51 mouse cellular contexts compared by ENCODE assay signal in the genomic region with DNA sequence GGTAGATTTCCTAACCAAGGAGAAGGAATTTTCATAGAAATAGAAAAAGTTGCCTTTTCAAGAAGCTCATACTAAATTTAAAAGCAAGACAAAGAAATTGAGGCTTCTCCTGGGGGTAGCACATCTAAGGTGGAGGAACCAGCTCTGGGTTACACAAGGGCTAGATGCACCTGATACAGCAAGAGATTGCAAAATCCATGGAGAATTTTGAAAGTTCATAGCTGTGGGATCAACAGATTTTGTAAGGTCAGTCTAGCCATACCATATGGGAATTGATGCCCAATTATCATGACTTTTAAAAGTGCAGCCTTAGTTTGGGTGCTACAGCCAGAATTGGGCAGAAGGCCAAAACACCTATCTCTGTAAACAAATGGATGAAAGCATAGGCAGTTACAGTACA. TPM values are rescaled to one million over a fixed set of nuclear protein-coding genes. Genes with fewer than 3 reads are reported as not detected.
"Had no signal": no experiment of that assay in that cellular context is flagged by ENCODE, and none has a peak within 500 bp of the region (broad histone marks: within the 10 kb centered on the region; RNA-seq: fewer than 3 reads in every experiment).

No protein-coding gene starts in this region.

- H3K9me3 ChIP-seq: heart, embryonic 10.5 days; heart, embryonic 12.5 days; heart, embryonic 13.5 days; heart, embryonic 15.5 days; hindbrain, embryonic 10.5 days; hindbrain, embryonic 12.5 days; hindbrain, embryonic 13.5 days; hindbrain, embryonic 15.5 days; intestine, embryonic 15.5 days; kidney, embryonic 15.5 days had no signal

- H3K4me1 ChIP-seq: heart, embryonic 10.5 days; heart, embryonic 12.5 days; heart, embryonic 13.5 days; heart, embryonic 15.5 days; hindbrain, embryonic 10.5 days; hindbrain, embryonic 12.5 days; hindbrain, embryonic 13.5 days; hindbrain, embryonic 15.5 days; intestine, embryonic 15.5 days; kidney, embryonic 15.5 days had no signal

- H3K4me2 ChIP-seq: heart, embryonic 11.5 days; heart, embryonic 12.5 days; heart, embryonic 13.5 days; heart, embryonic 15.5 days; hindbrain, embryonic 12.5 days; hindbrain, embryonic 13.5 days; hindbrain, embryonic 14.5 days; hindbrain, embryonic 15.5 days; intestine, embryonic 15.5 days; kidney, embryonic 15.5 days had no signal

- H3K4me3 ChIP-seq: heart, embryonic 10.5 days; heart, embryonic 12.5 days; heart, embryonic 13.5 days; heart, embryonic 15.5 days; hindbrain, embryonic 10.5 days; hindbrain, embryonic 12.5 days; hindbrain, embryonic 13.5 days; hindbrain, embryonic 15.5 days; intestine, embryonic 15.5 days; kidney, embryonic 15.5 days; layer of hippocampus, adult 2 months; left cerebral cortex, adult 2 months had no signal

- ATAC-seq: hindbrain, embryonic 16.5 days; inflammation-experienced regulatory T-cells, adult 6 months; intestine, embryonic 15.5 days; intestine, embryonic 16.5 days; intestine, postnatal 0 days had no signal

- H3K27ac ChIP-seq: heart, embryonic 10.5 days; heart, embryonic 13.5 days; heart, embryonic 15.5 days; hindbrain, embryonic 10.5 days; hindbrain, embryonic 12.5 days; hindbrain, embryonic 13.5 days; hindbrain, embryonic 14.5 days; hindbrain, embryonic 15.5 days; intestine, embryonic 15.5 days; kidney, embryonic 15.5 days; kidney, postnatal 0 days; layer of hippocampus, adult 2 months; left cerebral cortex, adult 2 months had no signal

- H3K27me3 ChIP-seq: heart, embryonic 12.5 days; heart, embryonic 13.5 days; heart, embryonic 15.5 days; hindbrain, embryonic 12.5 days; hindbrain, embryonic 13.5 days; hindbrain, embryonic 15.5 days; intestine, embryonic 15.5 days; kidney, embryonic 15.5 days had no signal

- H3K36me3 ChIP-seq: heart, embryonic 10.5 days; heart, embryonic 12.5 days; heart, embryonic 13.5 days; heart, embryonic 15.5 days; hindbrain, embryonic 10.5 days; hindbrain, embryonic 12.5 days; hindbrain, embryonic 13.5 days; hindbrain, embryonic 15.5 days; intestine, embryonic 15.5 days; kidney, embryonic 15.5 days had no signal

- H3K9ac ChIP-seq: heart, embryonic 12.5 days; heart, embryonic 13.5 days; heart, embryonic 15.5 days; hindbrain, embryonic 12.5 days; hindbrain, embryonic 13.5 days; hindbrain, embryonic 14.5 days; hindbrain, embryonic 15.5 days; intestine, embryonic 15.5 days; kidney, embryonic 15.5 days had no signal

- DNase-seq: heart, postnatal 10 days; heart, postnatal 14 days; heart, postnatal 36 days; heart, postnatal 4 days; kidney, adult 11 months; kidney, adult 18-20 months; kidney, adult 2 months; kidney, adult 8-10 months; kidney, adult 9 months; kidney, postnatal 10 days; kidney, postnatal 14 days; kidney, postnatal 25 days; kidney, postnatal 36 days; kidney, postnatal 4 days; layer of hippocampus, adult 9-11 months; layer of hippocampus, postnatal 36 days had no signal

RNA-seq across cellular contexts. Expression of a gene that starts 27.1 kb away (rescaled TPM):
- total RNA-seq: heart, postnatal 10 days; heart, postnatal 14 days; heart, postnatal 25 days; heart, postnatal 36 days; heart, postnatal 4 days; hematopoietic stem cell, adult 5-6 weeks; layer of hippocampus, adult 18-20 months; layer of hippocampus, adult 2 months; layer of hippocampus, adult 8-10 months; layer of hippocampus, postnatal 10 days; layer of hippocampus, postnatal 14 days; layer of hippocampus, postnatal 25 days; layer of hippocampus, postnatal 36 days; left cerebral cortex, adult 18-20 months; left cerebral cortex, adult 2 months had no signal
- polyA plus RNA-seq: heart, embryonic 10.5 days; heart, embryonic 11.5 days; heart, embryonic 12.5 days; heart, embryonic 13.5 days; heart, embryonic 14.5 days; heart, embryonic 15.5 days; heart, embryonic 16.5 days; heart, postnatal 0 days; hindbrain, embryonic 10.5 days; hindbrain, embryonic 11.5 days; hindbrain, embryonic 12.5 days; hindbrain, embryonic 13.5 days; hindbrain, embryonic 14.5 days; hindbrain, embryonic 15.5 days; hindbrain, embryonic 16.5 days; inflammation-experienced regulatory T-cells, adult 6 months; intestine, embryonic 14.5 days; intestine, embryonic 15.5 days; intestine, embryonic 16.5 days; intestine, postnatal 0 days; kidney, adult 2 months; kidney, embryonic 14.5 days; kidney, embryonic 15.5 days; kidney, embryonic 16.5 days; kidney, postnatal 0 days; large intestine, adult 2 months had no signal
